Mouse (Mus musculus) cerebellum, adult (tissue): ENCODE measurements around the gene Tymp.

ENCODE experiments used
- ATAC-seq: cut with Nextera tagmentation; 2 replicates; pipeline ENCODE4 v1.9.2; 2017; ENCODE audit warnings: mild to moderate bottlenecking, moderate library complexity, mixed read lengths; ENCODE audit not compliant: insufficient number of reproducible peaks, low FRiP score, low TSS enrichment

Gene Tymp

GRCm38 (mm10) chr15:89339696-89340095 lies 37.1 kb downstream of the Tymp start:
- no peak for ATAC-seq

GRCm38 (mm10) chr15:89336422-89336821 lies 40.4 kb downstream of the Tymp start:
- ATAC-seq, result no peak

GRCm38 (mm10) chr15:89334774-89335537 lies 41.9 kb downstream of the Tymp start:
- ATAC-seq, result no peak

GRCm38 (mm10) chr15:89334271-89334670 lies 42.6 kb downstream of the Tymp start, which contains the start of gene Miox:
Miox (plus strand) TSS chr15:89334398.
- ATAC-seq, result no peak

GRCm38 (mm10) chr15:89326441-89326840 lies 50.4 kb downstream of the Tymp start:
- no peak for ATAC-seq

- ATAC-seq, result no peak
Observed at GRCm38 (mm10) chr15:89323656-89324055, 53.2 kb downstream of the Tymp start.

- ATAC-seq, result no peak
Observed at GRCm38 (mm10) chr15:89322670-89323522, 53.9 kb downstream of the Tymp start, which contains the start of gene Adm2. Adm2 (plus strand) TSS chr15:89322720.
